Mouse (Mus musculus) megakaryocyte, adult 5-6 weeks (primary cell): Measurements from ENCODE around the gene AF067063. TPM values are rescaled to one million over a fixed set of nuclear protein-coding genes. Genes with fewer than 3 reads are reported as not detected.

Source experiments
- total RNA-seq, 2 experiments: library from RNA; stranded (forward) in 1 of 2; stranded (reverse) in 1 of 2; fragments of 153-499, 151-499 nt in 1 of 2; fragments of 221-1000, 200-1000 nt in 1 of 2; gene quantifications; 2 replicates each; pipeline versions ENCODE4 v1.2.3 to v1.2.4; 2015 to 2017

The AF067063 gene
- total RNA-seq, 2 experiments from 2014 or later: not detected

Other genes starting within 250 kb of the AF067063 start
- gene Ccl28, start 206.4 kb downstream of the AF067063 start, total RNA-seq (2015): not detected in 2 replicates
- gene Ccl28, start 206.4 kb downstream of the AF067063 start, total RNA-seq (2017): not detected in 2 replicates
- gene Hmgcs1, start 139.8 kb downstream of the AF067063 start, total RNA-seq (2015): 27.6 and 29.7 TPM in 2 replicates
- gene Hmgcs1, start 139.8 kb downstream of the AF067063 start, total RNA-seq (2017): 36.9 and 40.8 TPM in 2 replicates
- 0.98 and 1.4 TPM in 2 replicates for gene Nim1k, start 74.3 kb downstream of the AF067063 start, total RNA-seq (2015)
- 0.48 and 1.5 TPM in 2 replicates for gene Nim1k, start 74.3 kb downstream of the AF067063 start, total RNA-seq (2017)
- gene Zfp131, start 39.3 kb downstream of the AF067063 start, total RNA-seq (2015): 37.1 and 43.6 TPM in 2 replicates
- 43.0 and 45.1 TPM in 2 replicates for gene Zfp131, start 39.3 kb downstream of the AF067063 start, total RNA-seq (2017)
- 0.45 and 1.7 TPM in 2 replicates for gene D13Ertd608e, start 5.8 kb upstream of the AF067063 start, total RNA-seq (2015)
- 2.6 TPM in 1 of 2 replicates, not detected in the other for gene D13Ertd608e, start 5.8 kb upstream of the AF067063 start, total RNA-seq (2017)
- gene Tcstv1, start 64.6 kb upstream of the AF067063 start, total RNA-seq (2015): not detected in 2 replicates
- gene Tcstv1, start 64.6 kb upstream of the AF067063 start, total RNA-seq (2017): not detected in 2 replicates
- gene Gm21761, start 99.1 kb upstream of the AF067063 start, total RNA-seq (2015): not detected in 2 replicates
- gene Gm21761, start 99.1 kb upstream of the AF067063 start, total RNA-seq (2017): not detected in 2 replicates
- not detected in 2 replicates for gene B020031M17Rik, start 120.6 kb upstream of the AF067063 start, total RNA-seq (2015)
- gene B020031M17Rik, start 120.6 kb upstream of the AF067063 start, total RNA-seq (2017): not detected in 2 replicates
- not detected in 2 replicates for gene Gm36079, start 196.8 kb upstream of the AF067063 start, total RNA-seq (2015)
- gene Gm36079, start 196.8 kb upstream of the AF067063 start, total RNA-seq (2017): 0.49 TPM in 1 of 2 replicates, not detected in the other
- 248 and 273 TPM in 2 replicates for gene Gm21188, start 222.0 kb upstream of the AF067063 start, total RNA-seq (2015)
- 152 and 161 TPM in 2 replicates for gene Gm21188, start 222.0 kb upstream of the AF067063 start, total RNA-seq (2017)